Mouse (Mus musculus): ENCODE data around the gene Cdon.

The Cdon gene

GRCm38 (mm10) chr9:35435565-35435964, 14.6 kb downstream of the Cdon start:
- DNase-seq (ENCODE audit: low read depth, low spot score), result no peak

GRCm38 (mm10) chr9:35438286-35439061, 17.5 kb downstream of the Cdon start:
- no peak for DNase-seq (ENCODE audit: low read depth, low spot score)

GRCm38 (mm10) chr9:35439062-35439442, 18.1 kb downstream of the Cdon start:
- no peak for DNase-seq (ENCODE audit: low read depth, low spot score)

DNA sequence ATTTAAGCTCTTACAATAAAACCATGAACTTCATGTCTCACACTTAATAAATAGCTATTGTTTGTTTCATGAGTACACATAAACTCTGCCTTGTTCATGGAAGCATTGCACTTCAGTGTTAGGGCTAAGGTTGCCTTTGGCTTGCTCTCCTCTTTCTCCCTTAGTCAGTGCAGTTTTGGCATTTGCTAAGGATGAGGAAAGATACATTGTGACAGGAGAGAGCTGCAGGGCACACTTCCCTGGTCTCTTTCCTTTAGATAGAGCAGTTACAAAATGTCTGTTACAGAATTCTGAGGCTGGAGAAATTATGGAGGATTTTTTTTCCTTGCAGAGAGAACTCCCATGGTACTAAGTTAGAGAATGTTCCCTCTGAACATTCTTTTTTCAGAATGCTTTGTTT, 18.8 kb downstream of the Cdon start:
- no peak for DNase-seq (ENCODE audit: low read depth, low spot score)

GRCm38 (mm10) chr9:35442476-35442875, 21.5 kb downstream of the Cdon start:
- DNase-seq (ENCODE audit: low read depth, low spot score), result no peak

GRCm38 (mm10) chr9:35443618-35444511, 22.9 kb downstream of the Cdon start:
- DNase-seq (ENCODE audit: low read depth, low spot score), result no peak

DNA sequence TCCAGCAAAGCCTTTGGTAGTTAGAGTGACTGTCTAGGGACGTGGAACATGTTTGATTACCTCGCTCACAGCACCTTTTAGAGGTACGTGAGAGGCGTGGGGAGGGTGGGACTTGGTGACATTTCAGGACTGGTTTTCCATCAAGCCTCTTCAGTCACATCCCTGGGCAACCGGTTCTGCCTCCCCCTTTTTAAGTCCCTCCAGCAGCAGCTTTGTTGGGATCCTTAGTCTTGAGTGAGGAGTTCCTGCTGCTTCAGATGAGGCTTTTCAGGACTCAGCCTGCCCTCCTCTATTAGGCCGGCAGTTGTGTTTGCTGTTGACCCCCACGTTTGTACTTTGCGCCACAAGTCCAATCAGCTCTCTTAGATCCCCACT, 23.6 kb downstream of the Cdon start:
- no peak for DNase-seq (ENCODE audit: low read depth, low spot score)

- DNase-seq (ENCODE audit: low read depth, low spot score), result no peak
These were observed 26.0 kb downstream of the Cdon start for GRCm38 (mm10) chr9:35446916-35447315.

GRCm38 (mm10) chr9:35453311-35453710, 32.4 kb downstream of the Cdon start:
- no peak for DNase-seq (ENCODE audit: low read depth, low spot score)

DNA sequence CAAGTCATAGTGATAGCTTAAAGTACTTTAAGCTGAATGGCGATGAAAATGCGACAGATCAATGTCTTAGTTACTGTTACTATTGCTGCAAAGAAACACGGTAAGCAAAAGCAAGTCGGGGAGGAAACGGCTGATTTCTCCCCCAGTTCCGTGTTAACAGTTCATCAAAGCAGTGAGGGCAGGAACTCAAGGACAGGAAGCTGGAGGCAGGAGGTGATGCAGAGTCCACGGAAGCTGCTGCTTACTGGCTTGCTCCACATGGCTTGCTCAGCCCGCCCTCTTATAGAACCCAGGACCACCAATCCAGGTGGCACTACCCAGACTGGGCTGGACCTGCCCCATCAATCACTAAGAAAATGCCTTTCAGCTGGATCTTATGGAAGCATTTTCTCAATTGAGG, 38.7 kb downstream of the Cdon start:
- peak; percentile 65 for DNase-seq (ENCODE audit: low read depth, low spot score)

DNA sequence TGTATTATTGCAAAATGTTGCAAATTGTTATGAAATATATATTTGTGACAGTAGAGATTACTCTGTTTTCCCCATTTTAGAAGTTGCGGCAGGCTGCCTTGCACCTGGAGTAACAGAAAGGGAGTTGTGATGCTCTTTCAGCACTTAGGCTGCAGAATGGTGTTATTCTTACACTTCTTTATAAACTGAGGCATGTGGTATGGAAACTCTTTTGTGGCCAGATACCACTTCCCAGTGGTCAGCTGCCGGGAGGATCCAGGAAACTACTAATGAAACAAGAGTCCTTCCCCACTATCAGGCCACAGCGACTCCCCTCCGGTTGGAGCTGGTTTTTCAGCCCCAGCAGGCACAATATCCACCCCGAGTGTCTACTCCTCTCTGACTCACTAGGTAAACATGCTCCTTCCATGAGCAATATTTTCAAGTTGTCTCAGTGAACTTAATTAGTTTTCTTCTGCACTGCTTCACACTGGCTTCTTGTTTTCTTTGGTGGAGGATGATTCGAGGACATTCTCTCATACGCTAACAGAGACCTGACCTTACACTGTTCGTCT, 46.4 kb downstream of the Cdon start:
- DNase-seq (ENCODE audit: low read depth, low spot score), result no peak

DNA sequence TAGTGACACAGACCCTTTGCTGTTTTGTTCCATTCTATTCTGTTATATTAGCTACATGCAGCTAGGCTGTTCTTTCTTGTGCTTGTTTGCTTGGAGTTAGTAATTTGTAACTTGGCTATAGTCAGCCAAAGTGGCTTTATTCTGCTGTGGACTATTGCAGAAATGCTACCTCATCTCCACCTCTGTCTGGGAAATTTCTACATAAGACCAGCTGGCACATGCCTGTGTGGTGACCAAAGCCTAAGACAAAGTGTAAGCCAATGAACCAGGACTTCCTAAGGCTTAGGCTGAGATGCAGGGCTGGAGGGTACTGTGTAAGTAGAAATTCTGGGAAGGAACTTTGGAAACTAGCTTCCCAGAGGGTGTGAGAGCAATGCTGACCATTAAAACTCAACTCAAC, 48.0 kb downstream of the Cdon start:
- DNase-seq (ENCODE audit: low read depth, low spot score), result no peak

DNA sequence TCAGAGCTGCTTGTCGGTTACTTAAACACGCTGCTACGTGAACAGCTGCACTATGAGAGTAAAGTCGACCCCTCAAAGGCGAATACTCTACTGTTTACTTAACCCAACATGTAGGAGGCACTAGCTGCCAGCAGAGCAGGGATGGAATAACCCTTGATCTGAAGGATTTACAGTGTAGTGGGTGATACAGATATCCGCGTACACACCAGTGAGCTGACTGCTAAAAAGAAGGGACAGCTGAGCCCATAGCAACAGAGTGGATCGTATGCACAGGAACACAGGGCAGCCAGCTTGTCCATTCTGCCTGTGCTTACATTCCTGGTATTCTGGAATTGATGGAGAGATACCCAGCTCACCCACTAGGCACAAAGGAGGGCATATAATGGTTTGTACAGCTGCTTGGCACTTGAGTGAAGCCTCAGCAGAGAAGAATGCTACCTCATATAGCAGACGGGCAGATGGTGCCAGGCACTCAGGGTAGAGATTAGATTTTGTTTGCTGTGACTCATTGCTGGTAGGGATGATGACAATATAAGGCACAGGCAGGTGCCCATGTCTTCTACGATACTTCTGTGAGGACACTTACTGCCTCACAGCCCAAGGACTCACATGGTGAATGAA, 53.3 kb downstream of the Cdon start:
- DNase-seq (ENCODE audit: low read depth, low spot score), result no peak

DNA sequence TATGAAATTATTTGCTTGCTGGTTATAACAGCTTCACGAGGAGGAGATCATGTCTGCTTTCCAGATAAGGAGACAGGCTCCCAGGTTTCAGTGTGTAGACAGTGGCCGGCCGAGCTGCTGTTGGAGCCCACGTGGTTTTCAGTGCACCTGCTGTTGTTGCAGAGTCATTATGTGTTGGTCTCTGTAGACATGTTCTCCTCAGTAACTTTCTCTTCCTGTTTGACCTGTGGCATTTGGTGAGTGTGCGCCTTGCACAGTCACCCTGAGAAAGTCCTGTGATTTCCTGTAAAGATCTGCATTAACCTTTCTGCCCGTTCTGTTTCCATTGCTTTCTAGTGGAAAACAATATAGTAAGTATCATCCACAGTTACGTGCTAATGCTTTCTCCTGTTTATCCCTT, 54.5 kb downstream of the Cdon start:
- peak; percentile 10 for DNase-seq (ENCODE audit: low read depth, low spot score)

GRCm38 (mm10) chr9:35479456-35479855, 58.5 kb downstream of the Cdon start:
- DNase-seq (ENCODE audit: low read depth, low spot score), result no peak

DNA sequence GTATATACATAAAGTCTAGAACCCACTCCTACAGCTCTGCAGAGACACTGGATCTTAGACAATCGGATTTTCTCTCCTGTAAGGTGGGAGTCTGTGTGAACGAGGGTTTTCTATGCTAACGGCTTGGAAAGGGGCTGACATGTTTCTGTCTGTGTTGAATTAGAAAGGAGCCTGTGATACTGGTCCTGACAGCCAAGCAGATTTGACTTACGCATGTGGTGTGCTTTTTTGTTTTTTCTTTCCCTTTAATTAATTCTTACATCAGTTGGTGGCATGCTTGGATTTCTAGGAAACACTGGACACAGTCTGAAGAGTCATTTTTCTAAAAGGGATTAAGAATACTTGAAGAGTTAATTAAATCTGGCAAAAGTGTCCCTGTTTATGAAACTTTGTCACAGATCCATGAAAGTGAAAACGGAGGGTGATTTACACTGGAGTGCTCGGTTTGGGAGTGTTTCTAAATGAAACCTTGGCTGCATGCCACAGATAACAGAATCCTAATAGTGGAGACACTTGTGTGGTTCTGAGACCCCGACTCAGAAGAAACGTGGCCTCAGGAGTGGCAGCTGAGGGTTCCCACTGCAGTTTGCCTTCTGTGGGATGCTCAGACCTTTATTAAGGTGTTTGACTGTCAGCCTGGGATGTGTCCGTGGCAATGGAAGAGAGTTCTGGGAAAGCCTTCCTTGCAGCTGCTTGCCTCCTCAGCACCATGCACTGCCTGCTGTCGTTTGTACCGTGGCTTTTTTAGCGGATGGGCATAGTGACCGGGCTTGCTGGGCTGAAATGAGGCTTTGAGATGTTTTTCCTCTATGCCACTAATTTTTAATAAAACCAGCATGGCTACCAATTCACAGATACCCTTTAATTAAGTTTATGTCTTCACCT, 61.3 kb downstream of the Cdon start:
- no peak for DNase-seq (ENCODE audit: low read depth, low spot score)

DNA sequence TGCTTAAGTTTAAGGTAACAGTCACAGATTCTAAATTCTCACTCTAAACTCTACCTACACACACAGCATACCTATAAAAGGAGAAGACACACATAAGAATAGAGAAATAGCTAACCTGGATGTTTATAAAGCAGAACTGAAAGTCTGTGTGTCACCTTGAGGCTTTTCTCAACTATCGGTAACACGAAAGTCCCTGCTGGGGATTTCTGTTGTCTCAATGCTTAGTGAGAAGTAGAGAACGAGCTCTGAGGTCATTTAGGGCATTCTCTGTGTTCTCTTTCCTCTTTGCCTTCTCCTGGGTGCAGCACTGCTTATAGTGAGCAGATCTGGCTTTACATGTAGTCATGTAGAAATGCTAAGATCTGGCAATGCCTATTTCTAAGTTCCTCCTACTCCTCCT, 63.0 kb downstream of the Cdon start:
- DNase-seq (ENCODE audit: low read depth, low spot score), result no peak

DNA sequence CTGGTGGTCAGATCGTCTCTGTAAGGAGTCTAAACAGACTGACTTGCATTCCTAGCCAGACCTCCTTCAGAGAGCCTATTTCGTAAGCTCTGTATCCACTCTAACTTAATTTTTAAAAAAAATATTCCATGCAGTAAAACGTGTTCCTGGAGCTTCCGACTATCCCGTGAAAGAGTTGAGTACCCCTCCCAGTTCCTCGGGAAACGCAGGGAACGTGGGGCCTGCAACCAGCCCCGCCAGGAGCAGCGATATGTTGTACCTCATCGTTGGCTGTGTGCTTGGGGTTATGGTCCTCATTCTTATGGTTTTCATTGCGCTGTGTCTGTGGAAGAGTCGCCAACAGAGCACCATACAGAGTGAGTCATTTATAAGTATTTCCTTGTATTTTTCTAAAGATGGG, 65.7 kb downstream of the Cdon start:
- DNase-seq (ENCODE audit: low read depth, low spot score), result no peak

DNA sequence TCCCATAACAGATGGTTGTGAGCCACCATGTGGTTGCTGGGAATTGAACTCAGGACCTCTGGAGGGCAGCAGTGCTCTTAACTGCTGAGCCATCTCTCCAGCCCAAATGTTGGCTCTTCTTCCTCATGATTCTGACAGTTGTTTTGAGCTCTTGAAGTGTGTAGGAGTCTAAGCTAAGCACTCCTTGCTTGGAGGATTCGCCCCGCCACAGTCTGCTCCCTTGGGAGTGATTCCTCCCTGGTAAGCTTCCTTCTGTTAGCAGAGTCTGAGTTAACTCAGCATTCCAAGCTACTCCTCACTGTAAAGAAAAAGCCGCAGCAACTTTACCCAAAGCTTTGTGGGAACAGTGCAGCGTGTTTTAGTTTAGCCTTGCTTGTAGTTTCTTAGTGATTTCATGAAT, 67.6 kb downstream of the Cdon start:
- no peak for DNase-seq (ENCODE audit: low read depth, low spot score)

GRCm38 (mm10) chr9:35491109-35491866, 70.4 kb downstream of the Cdon start:
- no peak for DNase-seq (ENCODE audit: low read depth, low spot score)
